Mouse (Mus musculus): ENCODE results near the gene Ezh1. TPM values are rescaled to one million over a fixed set of nuclear protein-coding genes. Genes with fewer than 3 reads are reported as not detected.

The Ezh1 gene
- polyA plus RNA-seq, 1 experiment from 2014 or later = 12.1 TPM

Other genes with a start within 250 kb of the Ezh1 start
- 52.9 and 56.3 TPM in 2 replicates for gene Atp6v0a1, start 217.0 kb downstream of the Ezh1 start, polyA plus RNA-seq (2015; fragmentation: Nextera tagmentation; extraction: Ambion mirVana)
- 4.8 and 6.5 TPM in 2 replicates for gene Naglu, start 156.5 kb downstream of the Ezh1 start, polyA plus RNA-seq (2015; fragmentation: Nextera tagmentation; extraction: Ambion mirVana)
- gene Hsd17b1, start 148.1 kb downstream of the Ezh1 start, polyA plus RNA-seq (2015; fragmentation: Nextera tagmentation; extraction: Ambion mirVana) = not detected in 2 replicates
- gene Coasy, start 143.9 kb downstream of the Ezh1 start, polyA plus RNA-seq (2015; fragmentation: Nextera tagmentation; extraction: Ambion mirVana) = 45.8 and 48.2 TPM in 2 replicates
- 71.1 and 81.2 TPM in 2 replicates for gene Mlx, start 139.2 kb downstream of the Ezh1 start, polyA plus RNA-seq (2015; fragmentation: Nextera tagmentation; extraction: Ambion mirVana)
- gene Psmc3ip, start 131.0 kb downstream of the Ezh1 start, polyA plus RNA-seq (2015; fragmentation: Nextera tagmentation; extraction: Ambion mirVana) = 63.3 and 64.1 TPM in 2 replicates
- 18.6 and 20.8 TPM in 2 replicates for gene Retreg3, start 106.6 kb downstream of the Ezh1 start, polyA plus RNA-seq (2015; fragmentation: Nextera tagmentation; extraction: Ambion mirVana)
- gene Tubg1, start 106.5 kb downstream of the Ezh1 start, polyA plus RNA-seq (2015; fragmentation: Nextera tagmentation; extraction: Ambion mirVana) = 108 and 112 TPM in 2 replicates
- 14.6 and 16.4 TPM in 2 replicates for gene Tubg2, start 70.6 kb downstream of the Ezh1 start, polyA plus RNA-seq (2015; fragmentation: Nextera tagmentation; extraction: Ambion mirVana)
- gene Cntnap1, start 55.9 kb downstream of the Ezh1 start, polyA plus RNA-seq (2015; fragmentation: Nextera tagmentation; extraction: Ambion mirVana) = 0.36 and 0.42 TPM in 2 replicates
- 4.5 and 6.4 TPM in 2 replicates for gene Plekhh3, start 55.1 kb downstream of the Ezh1 start, polyA plus RNA-seq (2015; fragmentation: Nextera tagmentation; extraction: Ambion mirVana)
- 0.10 TPM in 1 of 2 replicates, not detected in the other for gene Ccr10, start 51.0 kb downstream of the Ezh1 start, polyA plus RNA-seq (2015; fragmentation: Nextera tagmentation; extraction: Ambion mirVana)
- 43.9 and 55.3 TPM in 2 replicates for gene Ramp2, start 19.6 kb upstream of the Ezh1 start, polyA plus RNA-seq (2015; fragmentation: Nextera tagmentation; extraction: Ambion mirVana)
- gene Vps25, start 27.2 kb upstream of the Ezh1 start, polyA plus RNA-seq (2015; fragmentation: Nextera tagmentation; extraction: Ambion mirVana) = 92.6 and 109 TPM in 2 replicates
- 4.4 and 4.5 TPM in 2 replicates for gene Wnk4, start 34.1 kb upstream of the Ezh1 start, polyA plus RNA-seq (2015; fragmentation: Nextera tagmentation; extraction: Ambion mirVana)
- gene Cntd1, start 52.5 kb upstream of the Ezh1 start, polyA plus RNA-seq (2015; fragmentation: Nextera tagmentation; extraction: Ambion mirVana) = 1.2 and 1.9 TPM in 2 replicates
- gene Coa3, start 52.7 kb upstream of the Ezh1 start, polyA plus RNA-seq (2015; fragmentation: Nextera tagmentation; extraction: Ambion mirVana) = 190 and 203 TPM in 2 replicates
- gene Becn1, start 75.8 kb upstream of the Ezh1 start, polyA plus RNA-seq (2015; fragmentation: Nextera tagmentation; extraction: Ambion mirVana) = 164 and 175 TPM in 2 replicates
- gene Psme3, start 89.8 kb upstream of the Ezh1 start, polyA plus RNA-seq (2015; fragmentation: Nextera tagmentation; extraction: Ambion mirVana) = 144 and 145 TPM in 2 replicates
- 1.7 and 2.2 TPM in 2 replicates for gene Aoc2, start 98.6 kb upstream of the Ezh1 start, polyA plus RNA-seq (2015; fragmentation: Nextera tagmentation; extraction: Ambion mirVana)
- gene Aoc3, start 104.1 kb upstream of the Ezh1 start, polyA plus RNA-seq (2015; fragmentation: Nextera tagmentation; extraction: Ambion mirVana) = not detected in 2 replicates
- gene G6pc, start 141.1 kb upstream of the Ezh1 start, polyA plus RNA-seq (2015; fragmentation: Nextera tagmentation; extraction: Ambion mirVana) = not detected in 2 replicates
- gene Aarsd1, start 191.2 kb upstream of the Ezh1 start, polyA plus RNA-seq (2015; fragmentation: Nextera tagmentation; extraction: Ambion mirVana) = 101 and 113 TPM in 2 replicates
- 7.6 and 8.0 TPM in 2 replicates for gene Gm27029, start 198.3 kb upstream of the Ezh1 start, polyA plus RNA-seq (2015; fragmentation: Nextera tagmentation; extraction: Ambion mirVana)
- 24.2 and 26.3 TPM in 2 replicates for gene Rundc1, start 198.6 kb upstream of the Ezh1 start, polyA plus RNA-seq (2015; fragmentation: Nextera tagmentation; extraction: Ambion mirVana)
- gene Ptges3l, start 198.9 kb upstream of the Ezh1 start, polyA plus RNA-seq (2015; fragmentation: Nextera tagmentation; extraction: Ambion mirVana) = 1.2 TPM in 2 replicates
- gene Rpl27, start 215.8 kb upstream of the Ezh1 start, polyA plus RNA-seq (2015; fragmentation: Nextera tagmentation; extraction: Ambion mirVana) = 338 and 387 TPM in 2 replicates
- gene Ifi35, start 221.9 kb upstream of the Ezh1 start, polyA plus RNA-seq (2015; fragmentation: Nextera tagmentation; extraction: Ambion mirVana) = 2.3 and 2.5 TPM in 2 replicates
- gene Rnd2, start 238.5 kb upstream of the Ezh1 start, polyA plus RNA-seq (2015; fragmentation: Nextera tagmentation; extraction: Ambion mirVana) = 155 and 197 TPM in 2 replicates
- 61.3 and 67.0 TPM in 2 replicates for gene Vat1, start 239.8 kb upstream of the Ezh1 start, polyA plus RNA-seq (2015; fragmentation: Nextera tagmentation; extraction: Ambion mirVana)

All from forebrain, embryonic 13.5 days (tissue).